Mouse (Mus musculus) cerebellum, postnatal 36 days (tissue): Measurements from ENCODE around the gene Qsox1.

Experiments
- DNase-seq, 2 experiments: peaks; one replicate each; pipeline ENCODE4 v3.0.0; 2021 to 2022; ENCODE audit warnings: mixed read lengths in 2 of 2

Gene Qsox1

DNA sequence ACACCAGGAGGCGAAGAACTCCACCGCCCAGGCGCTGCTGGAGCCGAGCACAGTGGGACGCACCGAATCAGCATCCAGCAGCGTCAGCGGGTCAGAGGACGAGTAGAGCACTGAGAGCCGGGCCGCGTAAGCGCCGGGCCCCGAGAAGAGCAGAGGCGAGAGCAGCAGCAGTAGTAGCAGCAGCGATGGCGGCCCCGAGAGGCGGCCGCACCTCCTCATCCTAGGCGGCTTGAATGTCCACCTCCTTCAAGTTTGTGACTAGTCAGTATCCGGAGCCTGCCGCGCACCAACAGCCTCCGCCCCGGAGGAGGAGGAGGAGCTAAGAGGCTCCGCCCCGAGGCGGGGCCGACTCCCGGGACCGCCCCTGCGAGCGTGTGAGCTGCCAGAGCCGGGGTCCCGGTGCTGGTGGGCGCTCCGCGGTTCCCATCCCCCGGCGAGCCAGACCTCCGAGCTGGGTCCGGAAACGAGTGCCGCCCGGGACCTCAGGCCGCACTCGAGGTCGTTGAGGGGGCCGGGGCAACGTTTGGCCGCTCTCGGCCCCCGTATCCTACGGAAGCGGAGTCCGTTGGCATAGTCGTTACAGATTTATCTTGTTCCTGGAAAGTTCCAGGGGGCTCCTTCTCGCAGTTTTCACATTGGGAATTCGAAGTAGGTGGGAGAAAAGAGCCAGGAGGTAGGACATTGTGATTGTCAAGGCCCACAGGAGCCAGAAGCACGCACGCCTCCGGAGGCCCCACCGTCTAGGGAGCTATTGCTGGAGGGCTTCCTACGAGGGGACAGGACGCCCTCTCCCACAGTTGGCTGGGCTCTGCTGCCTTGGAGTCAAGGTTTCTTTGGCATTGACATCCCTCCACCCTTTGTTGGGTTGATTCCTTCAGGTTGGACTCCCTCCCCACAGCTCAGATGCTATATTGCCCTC lies at the start of gene Qsox1:
Gene Qsox1, minus strand, starts transcription at position 309 of the 919 bp plus-strand sequence.
- peak; percentile 66 to 71 for DNase-seq

- peak; percentile 89 to 90 for DNase-seq
These were observed 42.4 kb upstream of the Qsox1 start for GRCm38 (mm10) chr1:155854926-155855702.

GRCm38 (mm10) chr1:155853009-155853408 lies 40.3 kb upstream of the Qsox1 start:
- no peak for DNase-seq

DNA sequence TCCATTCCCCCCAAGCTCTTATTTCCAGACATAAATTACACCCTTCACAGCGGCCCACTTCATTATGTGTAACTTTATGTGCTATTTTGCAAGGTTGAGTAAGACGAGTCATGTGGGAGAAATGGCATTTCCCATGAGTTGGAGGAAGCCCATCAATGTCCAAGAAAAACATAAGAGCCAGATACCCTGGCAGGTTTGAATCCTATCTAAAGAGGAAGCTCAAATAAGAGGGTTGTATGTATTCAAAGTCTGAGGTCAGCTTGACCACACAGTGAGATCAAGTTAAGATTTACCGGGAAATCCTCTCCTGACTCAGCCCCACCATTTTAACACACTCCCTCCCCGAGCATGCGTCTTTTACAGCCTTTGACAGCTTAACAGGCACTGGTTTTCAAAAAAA lies 31.5 kb upstream of the Qsox1 start:
- no peak for DNase-seq

GRCm38 (mm10) chr1:155843538-155843937 lies 30.8 kb upstream of the Qsox1 start:
- no peak for DNase-seq

DNA sequence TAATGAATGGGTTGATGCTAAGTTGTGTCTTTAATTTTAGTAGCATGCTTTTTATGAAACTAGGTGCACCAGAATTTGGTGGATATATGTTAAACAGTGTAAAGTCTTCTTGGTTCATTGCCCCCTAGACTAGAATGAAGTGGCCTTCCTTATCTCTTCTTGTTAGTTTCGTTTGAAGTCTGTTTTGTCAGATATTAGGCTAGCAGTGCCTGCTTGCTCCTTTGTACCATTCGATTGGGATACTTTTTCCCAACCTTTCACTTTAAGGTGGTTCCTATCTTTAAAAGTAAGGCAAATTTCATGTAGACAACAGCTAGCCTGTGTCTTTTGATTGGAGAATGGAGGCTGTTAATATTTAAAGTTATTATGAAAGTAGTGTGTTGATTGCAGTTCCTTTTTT lies 23.0 kb upstream of the Qsox1 start:
- no peak for DNase-seq

DNA sequence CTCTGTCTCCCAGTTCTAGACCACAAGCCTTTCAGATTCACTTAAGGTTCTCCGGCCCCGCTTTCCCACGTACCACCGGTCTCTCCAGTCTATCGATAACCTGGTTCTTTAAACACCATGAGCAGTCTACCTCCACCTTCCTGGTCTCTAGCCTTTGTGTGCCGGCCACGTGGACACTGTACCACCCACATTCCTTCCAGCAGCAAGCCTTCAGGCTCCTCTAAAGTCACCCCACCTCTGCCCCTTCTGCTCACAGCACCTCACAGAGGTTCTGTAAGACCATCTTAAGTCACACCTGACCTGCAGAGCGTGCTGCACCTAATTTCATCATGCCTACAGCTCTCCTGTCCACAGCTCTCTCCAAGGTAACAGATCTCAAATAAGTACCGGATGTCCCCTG lies 20.9 kb upstream of the Qsox1 start:
- DNase-seq, result no peak

DNA sequence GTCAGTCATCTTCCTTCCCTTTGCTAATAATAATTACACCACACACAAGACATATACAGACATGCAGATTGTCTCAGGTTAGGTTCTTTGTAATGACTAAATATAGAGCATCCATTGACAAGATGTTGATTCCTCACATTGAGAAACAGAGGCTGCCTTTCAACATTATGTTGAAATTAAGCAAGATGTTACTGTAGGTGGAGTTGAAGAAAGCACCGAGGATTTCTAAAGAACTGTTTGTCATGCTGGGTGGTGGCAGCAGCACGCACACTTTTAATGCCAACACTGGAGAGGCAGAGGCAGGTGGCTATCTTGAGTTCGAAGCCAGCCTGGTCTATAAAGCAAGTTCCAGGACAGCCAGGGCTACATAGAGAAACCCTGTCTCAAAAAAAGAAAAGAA lies 19.3 kb upstream of the Qsox1 start:
- no peak for DNase-seq

DNA sequence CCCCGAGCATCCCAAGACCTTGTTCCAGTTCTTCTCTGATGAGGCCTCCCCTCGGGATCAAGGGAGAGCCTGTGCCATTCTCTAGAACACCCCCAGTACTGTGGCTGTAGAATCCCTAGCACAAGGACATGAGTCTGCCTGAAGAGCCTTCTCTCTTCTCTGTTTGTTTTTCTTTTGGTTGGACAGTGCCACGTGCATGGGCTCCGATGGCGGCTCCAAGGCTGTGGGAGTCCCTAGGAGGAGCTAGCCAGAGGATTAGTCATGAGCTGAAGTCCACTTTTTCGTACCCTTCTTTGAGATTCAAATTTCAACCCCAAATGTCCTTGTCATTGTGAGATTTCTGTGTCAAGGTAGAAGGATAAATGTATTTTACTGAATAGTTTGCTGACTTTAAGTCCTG lies 18.2 kb upstream of the Qsox1 start:
- no peak for DNase-seq

DNA sequence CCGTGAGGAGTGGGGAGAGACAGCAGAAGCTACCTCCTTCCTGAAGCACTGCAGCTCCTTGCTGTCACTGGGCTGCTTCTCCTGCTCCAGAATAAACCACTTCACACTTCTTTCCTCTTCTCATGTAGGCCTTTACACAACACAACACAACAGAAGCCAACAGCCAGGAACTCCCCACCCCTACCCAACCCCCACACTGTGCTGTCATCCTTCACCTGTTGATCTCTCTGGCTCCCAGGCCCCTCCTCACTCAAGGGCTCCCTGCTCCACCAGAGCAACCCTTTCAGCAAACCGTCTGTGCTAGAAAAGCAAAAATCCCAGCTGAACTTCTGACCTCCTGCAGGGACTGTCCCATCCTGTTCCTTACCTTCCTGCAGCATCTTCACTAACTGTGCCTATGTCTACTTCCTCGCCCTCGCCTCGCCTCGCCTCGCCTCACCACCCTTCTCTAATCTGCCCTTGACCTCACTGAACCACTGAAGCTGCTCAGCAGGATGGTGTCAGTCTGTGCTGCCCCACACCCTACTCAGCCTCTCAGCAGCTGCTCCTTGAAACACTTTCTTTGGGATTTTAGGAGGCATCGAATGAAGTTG lies 15.1 kb upstream of the Qsox1 start:
- no peak for DNase-seq

- no peak for DNase-seq
These were observed 14.2 kb upstream of the Qsox1 start for GRCm38 (mm10) chr1:155826803-155827395.

- DNase-seq, result no peak
These were observed 13.4 kb upstream of the Qsox1 start for GRCm38 (mm10) chr1:155825940-155826716.

DNA sequence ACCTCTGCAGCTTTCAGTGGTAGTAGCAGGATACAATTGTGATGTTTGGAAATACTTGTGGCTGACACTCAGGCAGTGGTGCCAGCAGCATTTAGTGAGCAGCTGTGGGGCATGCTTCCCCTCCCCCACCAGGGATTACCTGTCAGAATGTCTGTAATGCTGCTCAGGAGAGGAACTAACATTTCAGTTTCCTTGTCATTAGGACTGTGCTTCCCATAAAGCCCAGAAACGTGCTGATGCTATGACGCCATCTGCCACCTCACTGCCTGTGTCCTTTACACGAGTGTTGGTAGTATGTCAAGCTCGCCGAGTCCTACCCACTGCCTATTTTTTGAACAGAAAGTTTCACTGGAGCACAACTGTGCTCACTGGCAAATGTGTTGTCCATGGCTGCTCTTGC lies 8.0 kb upstream of the Qsox1 start:
- DNase-seq, result no peak

GRCm38 (mm10) chr1:155816167-155816566 lies 3.5 kb upstream of the Qsox1 start:
- DNase-seq, result no peak

- no peak for DNase-seq
These were observed 601 bp downstream of the Qsox1 start for GRCm38 (mm10) chr1:155811995-155812580.

GRCm38 (mm10) chr1:155810616-155811015 lies 2.1 kb downstream of the Qsox1 start:
- DNase-seq, result no peak

DNA sequence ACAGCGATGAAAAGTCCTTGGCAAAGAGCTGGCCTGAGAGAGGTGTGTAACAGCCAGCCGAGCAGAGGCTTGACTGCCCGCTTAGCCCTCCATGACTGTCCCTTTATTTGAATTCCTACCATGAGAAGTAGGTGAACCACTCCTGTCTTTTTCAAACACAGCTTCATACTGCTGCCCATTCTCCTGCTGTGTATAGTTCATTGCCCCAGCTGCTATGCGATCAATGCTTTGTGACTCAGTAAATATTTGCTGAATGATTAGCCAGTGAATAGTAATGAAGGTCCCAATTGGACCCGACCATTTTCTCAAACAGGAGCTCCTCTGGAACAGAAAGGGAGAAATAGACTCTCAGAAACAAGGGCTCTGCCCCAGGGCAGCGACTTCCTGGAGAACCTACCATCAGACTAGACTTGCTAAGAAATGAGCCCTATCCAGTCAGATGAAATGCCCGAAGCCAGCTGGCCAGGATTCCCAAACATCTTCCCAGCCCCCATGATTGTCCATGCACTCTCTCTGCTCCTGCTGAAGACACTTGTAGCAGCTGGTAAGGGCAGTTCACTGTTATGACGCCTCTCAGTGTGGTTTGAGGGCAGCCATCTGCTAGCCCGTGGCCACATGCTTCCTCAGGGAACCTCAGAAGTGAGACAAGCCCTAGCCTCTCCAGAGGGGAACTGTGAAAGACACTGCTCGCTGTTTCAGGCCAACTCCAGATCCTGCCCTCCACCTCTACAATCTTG lies 2.8 kb downstream of the Qsox1 start:
- no peak for DNase-seq

DNA sequence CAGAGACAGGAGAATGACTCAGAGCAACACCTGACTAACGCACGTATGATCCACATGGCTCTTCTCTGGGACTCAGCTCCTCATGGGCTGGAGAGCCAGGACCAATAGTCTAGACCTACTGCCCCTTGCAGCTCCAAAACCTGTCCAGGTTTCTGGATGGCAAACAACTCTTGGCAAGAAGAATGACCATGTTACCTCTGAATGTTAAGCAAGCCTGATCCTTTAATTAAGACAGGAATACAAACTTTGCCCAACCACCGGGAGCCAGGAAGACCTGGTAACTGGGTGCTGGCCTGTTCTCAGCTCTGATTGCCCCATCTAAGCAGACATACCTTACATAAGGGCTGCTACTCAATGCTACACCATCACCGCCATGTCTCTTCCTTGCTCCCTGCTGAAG lies 4.4 kb downstream of the Qsox1 start:
- no peak for DNase-seq

GRCm38 (mm10) chr1:155805607-155806006 lies 7.1 kb downstream of the Qsox1 start:
- no peak for DNase-seq

DNA sequence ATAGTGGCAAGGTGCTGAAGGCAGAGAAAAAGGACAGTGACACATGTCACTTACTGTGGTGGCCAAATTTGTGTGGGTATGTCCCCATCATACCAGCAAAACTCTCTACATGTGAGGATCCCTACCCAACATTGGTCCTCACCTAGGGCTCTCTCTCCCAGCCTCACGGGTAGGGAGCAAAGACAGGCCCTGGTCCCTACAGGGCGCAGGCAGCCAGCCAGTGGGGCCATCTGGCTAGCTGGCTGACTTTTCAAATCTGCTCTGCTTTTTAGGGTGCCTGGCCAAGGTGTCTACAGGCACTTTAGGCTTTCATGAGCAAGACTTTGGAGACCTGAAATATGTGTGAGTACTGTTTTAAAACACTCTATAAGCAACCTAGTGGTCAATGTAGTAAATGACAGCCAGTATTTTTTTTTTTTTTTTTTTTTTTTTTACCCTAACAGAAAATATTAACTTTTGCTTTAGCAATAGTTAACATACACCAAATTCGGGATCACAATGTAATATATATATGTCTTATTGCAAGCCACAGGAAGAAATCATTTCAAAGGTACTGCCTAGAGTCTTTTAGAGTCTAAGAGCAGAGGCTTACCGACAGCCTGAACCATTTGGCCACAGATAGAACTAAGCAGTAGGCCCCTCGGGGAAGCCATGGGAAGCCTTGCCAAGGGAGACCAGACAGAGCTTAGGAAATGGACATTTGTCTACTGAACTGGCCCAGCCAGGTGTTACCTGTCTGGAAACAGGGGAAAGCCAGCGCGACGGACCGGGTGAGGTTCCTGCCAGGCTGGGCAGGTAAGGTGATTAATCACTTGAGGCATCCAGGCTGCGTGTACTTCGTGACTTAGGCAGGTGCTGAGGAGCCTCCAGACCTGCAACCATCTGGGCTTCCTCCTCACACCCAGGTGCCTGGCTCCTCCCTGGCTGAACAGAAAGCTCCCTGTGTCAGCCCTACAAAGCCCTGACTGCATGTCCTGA lies 11.4 kb downstream of the Qsox1 start:
- peak; percentile 83 for DNase-seq
